ENCODE assay signal across 9 mouse cellular contexts in genomic region chr17:23660117-23660875, GRCm38 (mm10). TPM values are rescaled to one million over a fixed set of nuclear protein-coding genes. Genes with fewer than 3 reads are reported as not detected.
DNase-seq lines count a peak whose midpoint lies in the region; ATAC-seq and TF ChIP-seq lines count a peak whose summit lies in the region.
"Had no signal": no experiment of that assay in that cellular context is flagged by ENCODE, and none has a peak within 500 bp of the region (broad histone marks: within the 10 kb centered on the region; RNA-seq: fewer than 3 reads in every experiment).

TSS of gene Bicdl2 (plus strand) at chr17:23660506.

- peaks cover 20% of the 10 kb centered on the region for H3K4me1 ChIP-seq in embryonic facial prominence, embryonic 10.5 days
- H3K4me1 ChIP-seq in intestine, embryonic 16.5 days (ENCODE audit: control insufficient read depth, insufficient read depth, low read length), result no peaks in the 10 kb centered on the region
- H3K4me1 ChIP-seq in liver, embryonic 15.5 days (replicated peaks), result peaks cover 8% of the 10 kb centered on the region; the same call in 1 of the 2 replicates
- H3K4me1 ChIP-seq in stomach, postnatal 0 days (replicated peaks; ENCODE audit: control insufficient read depth, insufficient read depth), result 0 out of 2 replicates have a peak, but pooled peaks cover 2% of the 10 kb centered on the region

- H3K36me3 ChIP-seq in embryonic facial prominence, embryonic 10.5 days (replicated peaks), result no peaks in the 10 kb centered on the region
- no peaks in the 10 kb centered on the region for H3K36me3 ChIP-seq in intestine, embryonic 16.5 days (ENCODE audit: control insufficient read depth, insufficient read depth, low read length)
- H3K36me3 ChIP-seq in liver, embryonic 15.5 days (replicated peaks), result no peaks in the 10 kb centered on the region
- no peaks in the 10 kb centered on the region for H3K36me3 ChIP-seq in stomach, postnatal 0 days (ENCODE audit: control insufficient read depth, insufficient read depth, low read length)

- H3K27ac ChIP-seq in embryonic facial prominence, embryonic 10.5 days (replicated peaks), result no peak within 1 kb of the TSS
- no peak within 1 kb of the TSS for H3K27ac ChIP-seq in intestine, embryonic 16.5 days (ENCODE audit: low read length)
- no peak within 1 kb of the TSS for H3K27ac ChIP-seq in liver, embryonic 15.5 days (replicated peaks)
- H3K27ac ChIP-seq in stomach, postnatal 0 days (replicated peaks), result peak within 1 kb of the TSS; percentile 86

- H3K9me3 ChIP-seq in embryonic facial prominence, embryonic 10.5 days, result no peaks in the 10 kb centered on the region
- no peaks in the 10 kb centered on the region for H3K9me3 ChIP-seq in intestine, embryonic 16.5 days (ENCODE audit: control insufficient read depth, low read length)
- no peaks in the 10 kb centered on the region for H3K9me3 ChIP-seq in liver, embryonic 15.5 days (replicated peaks)
- no peaks in the 10 kb centered on the region for H3K9me3 ChIP-seq in stomach, postnatal 0 days (ENCODE audit: control insufficient read depth, low read length)

- peak; percentile 36 for DNase-seq in adrenal gland, adult 2 months
- DNase-seq in adrenal gland, postnatal 4 days (ENCODE audit: low spot score in 2 of 2), result no peak
- peak; percentile 76 for DNase-seq in CD4-positive, CD25-positive, alpha-beta regulatory T cell, adult 2 months (ENCODE audit: low read depth, low spot score)
- DNase-seq in embryonic facial prominence, embryonic 10.5 days (ENCODE audit: low spot score), result peak; percentile 68
- DNase-seq in stomach, postnatal 0 days (ENCODE audit: low spot score), result peak; percentile 93
- DNase-seq in gastrocnemius, adult 8-10 months (ENCODE audit: low spot score in 2 of 2), result no peak

- ATAC-seq in intestine, embryonic 16.5 days, result peak; percentile 75
- no peak for ATAC-seq in liver, embryonic 15.5 days (ENCODE audit: insufficient read depth)
- peak; percentile 80 for ATAC-seq in stomach, postnatal 0 days (ENCODE audit: low FRiP score, low TSS enrichment)

- TF ChIP-seq EP300 in stomach, postnatal 0 days (optimal IDR thresholded peaks at IDR 0.05), result no peak

- peak within 1 kb of the TSS; percentile 63 for H3K4me2 ChIP-seq in intestine, embryonic 16.5 days (ENCODE audit: low read depth, low read length)
- peak within 1 kb of the TSS; percentile 41 for H3K4me2 ChIP-seq in liver, embryonic 15.5 days
- peak within 1 kb of the TSS; percentile 57 for H3K4me2 ChIP-seq in stomach, postnatal 0 days (replicated peaks; ENCODE audit: low read depth)

- H3K27me3 ChIP-seq in embryonic facial prominence, embryonic 10.5 days (replicated peaks; ENCODE audit: low read depth, poor library complexity, severe bottlenecking), result peaks cover 52% of the 10 kb centered on the region
- H3K27me3 ChIP-seq in intestine, embryonic 16.5 days (replicated peaks; ENCODE audit: control insufficient read depth, insufficient read depth, low read length), result peaks cover 13% of the 10 kb centered on the region
- H3K27me3 ChIP-seq in liver, embryonic 15.5 days, result peaks cover 62% of the 10 kb centered on the region
- H3K27me3 ChIP-seq in stomach, postnatal 0 days (ENCODE audit: control insufficient read depth, insufficient read depth, low read length), result peaks cover 3% of the 10 kb centered on the region; the same call in 1 of the 2 replicates

- 5% methylated on average over 27 of the region's 27 CpGs for WGBS in embryonic facial prominence, embryonic 10.5 days
- 5% methylated on average over 27 of the region's 27 CpGs for WGBS in intestine, embryonic 16.5 days
- WGBS in liver, embryonic 15.5 days (ENCODE audit: insufficient replicate concordance), result 9% methylated on average over 27 of the region's 27 CpGs
- 4% methylated on average over 27 of the region's 27 CpGs for WGBS in stomach, postnatal 0 days

- peak within 1 kb of the TSS; percentile 38 for H3K4me3 ChIP-seq in embryonic facial prominence, embryonic 10.5 days
- peak within 1 kb of the TSS; percentile 48 for H3K4me3 ChIP-seq in intestine, embryonic 16.5 days (ENCODE audit: low read length)
- peak within 1 kb of the TSS; percentile 29 for H3K4me3 ChIP-seq in liver, embryonic 15.5 days (replicated peaks)
- peak within 1 kb of the TSS; percentile 49 for H3K4me3 ChIP-seq in stomach, postnatal 0 days (ENCODE audit: low read depth, low read length)

- H3K9ac ChIP-seq in intestine, embryonic 16.5 days (ENCODE audit: low read depth, low read length), result peak within 1 kb of the TSS; percentile 41; the same call in 1 of the 2 replicates
- no peak within 1 kb of the TSS for H3K9ac ChIP-seq in liver, embryonic 15.5 days
- peak within 1 kb of the TSS; percentile 53 for H3K9ac ChIP-seq in stomach, postnatal 0 days (ENCODE audit: low read length)

- peak; percentile 91 for TF ChIP-seq CTCF in stomach, postnatal 0 days (IDR thresholded peaks at IDR 0.05; ENCODE audit: low read depth)

RNA-seq across cellular contexts. Expression of gene Bicdl2, which starts in this region (rescaled TPM):
- not detected for total RNA-seq in adrenal gland, adult 2 months (2021)
- polyA plus RNA-seq in adrenal gland, adult 2 months (2012; rRNA removed), result not detected in 2 replicates
- under 1 TPM in 1 of 2 experiments, not detected in 1; 0.31 TPM for total RNA-seq in adrenal gland, postnatal 4 days (2021)
- 0.85 and 1.2 TPM in 2 replicates for polyA plus RNA-seq in embryonic facial prominence, embryonic 10.5 days (2016; fragmentation: Nextera tagmentation; extraction: Ambion mirVana)
- 5.8 and 6.5 TPM in 2 replicates for polyA plus RNA-seq in intestine, embryonic 16.5 days (2015; fragmentation: Nextera tagmentation; extraction: Ambion mirVana)
- polyA plus RNA-seq in liver, embryonic 15.5 days (2015; fragmentation: Nextera tagmentation; extraction: Ambion mirVana), result 0.13 TPM in 1 of 2 replicates, not detected in the other
- 50.9 and 58.2 TPM in 2 replicates for polyA plus RNA-seq in stomach, postnatal 0 days (2015; fragmentation: Nextera tagmentation; extraction: Ambion mirVana)
- total RNA-seq in gastrocnemius, adult 8-10 months (2022), result not detected
- total RNA-seq: layer of hippocampus, postnatal 25 days had no signal

Comparison
In these comparisons a context has a peak if more than half of its experiments do, and no peak if none do; other contexts are left out.
1. Peak in DNase-seq in adrenal gland, adult 2 months; RNA of the gene not detected or under 1 TPM.
2. DNase-seq: peak in CD4-positive, CD25-positive, alpha-beta regulatory T cell, adult 2 months (single experiment), embryonic facial prominence, embryonic 10.5 days (single experiment) and stomach, postnatal 0 days (single experiment); none in adrenal gland, postnatal 4 days (0 of 2) and gastrocnemius, adult 8-10 months (0 of 2).
3. Peak in every context shown above with its lines, with median percentiles within 50 percentile points of each other: H3K4me3 ChIP-seq and H3K4me2 ChIP-seq.